Mouse (Mus musculus) kidney, postnatal 0 days (tissue): ENCODE data around the gene Nlrc5. TPM values are rescaled to one million over a fixed set of nuclear protein-coding genes. Genes with fewer than 3 reads are reported as not detected.

ENCODE experiments used
- ATAC-seq: fragments of 200-750 bp; cut with Nextera tagmentation; replicated peaks from 2 replicates; pipeline ENCODE4 v1.8.0; 2017; ENCODE audit warnings: low read depth, moderate number of reproducible peaks, moderate TSS enrichment, moderate library complexity; ENCODE audit not compliant: low FRiP score
- DNase-seq: peaks from one replicate; pipeline ENCODE4 v3.0.0-alpha.2; 2016; ENCODE audit warnings: low spot score
- H3K27ac ChIP-seq: fragments of 300-500 bp; sonication (generic); 2 replicates; pipeline ENCODE4 v1.5.1; 2014; ENCODE audit warnings: mild to moderate bottlenecking
- H3K27me3 ChIP-seq: fragments of 300-500 bp; sonication (generic); 2 replicates; pipeline ENCODE4 v1.6.1; 2014; ENCODE audit warnings: low read length, mixed read lengths; ENCODE audit not compliant: insufficient read depth
- H3K36me3 ChIP-seq: fragments of 300-500 bp; sonication (generic); 2 replicates; pipeline ENCODE4 v1.6.1; 2014; ENCODE audit warnings: low read length, mixed read lengths; ENCODE audit not compliant: insufficient read depth
- H3K4me1 ChIP-seq: fragments of 300-500 bp; sonication (generic); replicated peaks from 2 replicates; pipeline ENCODE4 v1.6.1; 2014; ENCODE audit warnings: antibody characterized with exemption, low read length, mixed read lengths; ENCODE audit not compliant: insufficient read depth
- H3K4me2 ChIP-seq: fragments of 300-500 bp; sonication (generic); 2 replicates; pipeline ENCODE4 v1.6.1; 2014; ENCODE audit warnings: mild to moderate bottlenecking, low read length, moderate library complexity, mixed read lengths
- H3K4me3 ChIP-seq: fragments of 300-500 bp; sonication (generic); replicated peaks from 2 replicates; pipeline ENCODE4 v1.5.1; 2014; ENCODE audit warnings: low read depth, low read length
- H3K9ac ChIP-seq: fragments of 300-500 bp; sonication (generic); 2 replicates; pipeline ENCODE4 v1.6.1; 2014; ENCODE audit warnings: low read depth, low read length
- H3K9me3 ChIP-seq: fragments of 300-500 bp; sonication (generic); replicated peaks from 2 replicates; pipeline ENCODE4 v1.6.1; 2016; ENCODE audit warnings: low read length, inconsistent platforms, mixed read lengths
- CTCF ChIP-seq: IDR thresholded peaks from 2 replicates; pipeline ENCODE4 v1.5.1; 2016; ENCODE audit warnings: antibody characterized with exemption, low read depth, mild to moderate bottlenecking, moderate library complexity
- WGBS: fragments of 180-500 bp; shearing (Covaris S2); extraction: QIAGEN DNeasy Blood & Tissue Kit; methylation state at CpG from one replicate; pipeline ENCODE4 v1.1.7; 2014; 5-methylcytosine and 5-hydroxymethylcytosine counted together
- polyA plus RNA-seq: library from polyadenylated mRNA; unstranded; fragments of >200 nt; fragmentation: Nextera tagmentation; extraction: Ambion mirVana; gene quantifications from 2 replicates; pipeline ENCODE4 v1.2.1, GENCODE M21; 2015

Gene Nlrc5
- polyA plus RNA-seq, 1 experiment from 2014 or later: 0.28 TPM

DNA sequence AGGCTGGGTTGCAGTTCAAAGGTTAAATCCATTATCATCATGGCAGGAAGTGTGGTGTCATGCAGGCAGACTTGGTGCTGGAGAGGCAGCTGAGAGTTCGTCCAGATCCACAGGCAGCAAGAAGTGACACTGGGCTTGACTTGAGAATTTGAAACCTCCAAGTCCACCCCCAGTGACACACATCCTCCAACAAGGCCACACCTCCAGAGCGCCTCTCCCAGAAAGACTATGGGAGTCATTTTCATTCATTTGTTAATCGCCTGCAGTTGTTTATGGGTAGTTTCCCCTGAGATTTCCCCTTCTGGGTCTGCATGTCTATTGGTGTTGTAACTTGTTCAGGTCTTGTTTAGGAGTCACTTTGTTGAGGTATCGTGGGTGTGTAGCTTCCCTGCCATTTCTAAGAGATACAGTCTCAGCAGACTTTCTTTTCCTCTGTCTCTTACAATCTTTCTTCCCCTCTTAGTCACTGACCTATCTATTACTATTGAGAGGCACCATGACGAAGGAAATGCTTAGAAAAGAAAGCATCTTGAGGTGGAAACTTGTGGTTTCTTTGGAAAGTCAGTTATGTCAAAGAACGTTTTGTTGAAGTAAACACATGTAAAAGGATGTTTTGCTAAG is 19.8 kb downstream of the Nlrc5 start:
- DNase-seq (no peak), ATAC-seq (no peak)
- Histone ChIP-seq H3K4me1 (no peaks in the 10 kb centered on the region), H3K4me3 (no peak overlapping the region), H3K36me3 (no peaks in the 10 kb centered on the region), H3K4me2 (no peak overlapping the region), H3K27ac (no peak overlapping the region), H3K9ac (no peak overlapping the region), H3K9me3 (no peaks in the 10 kb centered on the region), H3K27me3 (no peaks in the 10 kb centered on the region)
- TF ChIP-seq CTCF: no peak
- WGBS: 78% methylated on average over 6 of the region's 6 CpGs

DNA sequence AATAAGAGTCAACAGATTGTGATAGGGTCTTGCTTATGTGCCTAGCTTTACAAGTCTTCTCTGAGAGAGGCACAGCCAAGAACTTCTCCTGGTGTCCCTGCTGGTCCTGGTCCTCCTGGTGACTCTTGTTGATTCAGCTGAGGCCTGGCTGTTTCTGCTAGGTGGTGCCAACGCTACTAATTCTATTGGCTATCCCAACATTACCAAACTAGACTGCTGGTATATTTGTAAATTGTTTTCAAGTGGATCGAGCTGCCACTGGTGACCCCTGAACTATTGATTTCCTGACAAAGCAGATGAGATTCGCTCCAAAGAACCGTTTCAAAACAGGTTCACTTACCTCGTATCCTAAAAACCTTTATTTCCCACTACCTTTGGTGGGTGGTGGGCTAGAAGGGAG is 20.7 kb downstream of the Nlrc5 start:
- H3K9ac ChIP-seq: no peak overlapping the region
- 84% methylated on average over 5 of the region's 5 CpGs for whole genome bisulfite sequencing
- H3K36me3 ChIP-seq: no peaks in the 10 kb centered on the region
- H3K9me3 ChIP-seq: no peaks in the 10 kb centered on the region
- H3K4me2 ChIP-seq: no peak overlapping the region
- H3K27me3 ChIP-seq: no peaks in the 10 kb centered on the region
- H3K4me3 ChIP-seq: no peak overlapping the region
- no peak for DNase-seq
- ATAC-seq: no peak
- no peaks in the 10 kb centered on the region for H3K4me1 ChIP-seq
- H3K27ac ChIP-seq: no peak overlapping the region
- no peak for TF ChIP-seq CTCF

DNA sequence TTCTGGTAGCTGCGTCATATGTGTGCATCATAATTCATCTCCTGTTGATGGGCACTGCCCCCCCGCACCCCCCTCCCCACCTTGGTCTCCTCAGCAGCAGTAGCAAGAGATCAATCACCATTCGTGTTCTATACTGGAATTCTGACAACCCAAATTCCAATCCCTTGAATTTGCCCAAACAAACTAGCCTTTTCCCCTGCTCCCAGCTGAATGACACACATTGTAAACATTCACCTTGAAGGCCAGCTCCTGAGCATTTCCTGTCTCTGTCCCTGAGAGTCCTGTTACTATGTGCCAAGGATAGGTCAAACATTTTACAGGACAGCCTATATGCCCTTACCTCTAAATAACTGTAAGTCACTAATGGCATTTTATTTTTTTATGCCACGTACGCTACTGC is 21.9 kb downstream of the Nlrc5 start:
- H3K36me3 ChIP-seq: no peaks in the 10 kb centered on the region
- H3K9ac ChIP-seq: no peak overlapping the region
- no peak overlapping the region for H3K27ac ChIP-seq
- no peak overlapping the region for H3K4me2 ChIP-seq
- no peak overlapping the region for H3K4me3 ChIP-seq
- no peak for TF ChIP-seq CTCF
- DNase-seq (no peak), ATAC-seq (no peak)
- no peaks in the 10 kb centered on the region for H3K27me3 ChIP-seq
- H3K4me1 ChIP-seq: no peaks in the 10 kb centered on the region
- H3K9me3 ChIP-seq: no peaks in the 10 kb centered on the region
- 85% methylated on average over 5 of the region's 5 CpGs for WGBS

DNA sequence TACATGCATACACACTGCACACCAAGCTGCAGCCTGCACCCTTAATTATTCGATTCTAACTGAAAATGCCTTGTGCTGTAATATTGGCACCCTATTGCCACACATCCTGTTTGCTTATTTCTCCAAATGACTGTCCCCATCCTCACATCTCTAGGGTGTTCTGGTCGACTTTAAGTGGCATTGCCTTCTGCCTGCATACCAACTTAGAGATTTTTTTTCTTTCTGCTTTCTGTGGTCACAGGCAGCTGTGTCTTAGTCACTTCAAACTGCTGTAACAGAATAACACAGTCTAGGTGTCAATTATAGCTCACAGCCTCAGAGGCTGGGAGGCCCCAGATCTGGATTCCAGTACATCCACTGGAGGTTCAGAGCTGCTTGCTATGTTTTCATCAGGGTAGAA is 24.4 kb downstream of the Nlrc5 start:
- Histone ChIP-seq H3K36me3 (no peaks in the 10 kb centered on the region), H3K9me3 (no peaks in the 10 kb centered on the region), H3K27me3 (no peaks in the 10 kb centered on the region), H3K4me2 (no peak overlapping the region), H3K9ac (no peak overlapping the region), H3K4me1 (no peaks in the 10 kb centered on the region), H3K4me3 (no peak overlapping the region), H3K27ac (no peak overlapping the region)
- no peak for DNase-seq
- TF ChIP-seq CTCF: no peak
- no peak for ATAC-seq
- 66% methylated on average over 2 of the region's 2 CpGs for WGBS

DNA sequence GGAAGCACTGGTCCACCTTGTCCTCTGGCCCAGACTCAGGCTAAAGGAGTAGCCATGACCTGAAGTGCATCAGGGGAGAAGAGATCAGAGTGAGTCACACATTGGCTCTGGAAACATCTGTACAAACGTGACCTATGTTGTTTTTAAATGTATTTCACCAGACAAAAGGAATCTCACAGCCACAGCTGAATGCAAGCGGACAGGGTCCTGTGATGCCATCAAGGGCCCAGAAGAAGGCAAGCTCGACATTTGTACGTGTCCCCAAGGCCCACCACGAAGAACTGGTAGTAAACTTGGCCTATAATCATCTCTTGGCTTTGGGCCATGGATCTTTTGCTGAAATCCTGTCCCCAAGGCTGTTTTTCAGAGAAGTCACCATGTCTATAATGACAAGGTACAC is 35.5 kb downstream of the Nlrc5 start:
- Histone ChIP-seq H3K27me3 (no peaks in the 10 kb centered on the region), H3K9ac (no peak overlapping the region), H3K27ac (no peak overlapping the region), H3K4me3 (no peak overlapping the region), H3K4me1 (no peaks in the 10 kb centered on the region), H3K9me3 (no peaks in the 10 kb centered on the region), H3K36me3 (no peaks in the 10 kb centered on the region), H3K4me2 (no peak overlapping the region)
- 73% methylated on average over 5 of the region's 5 CpGs for WGBS
- DNase-seq (no peak), ATAC-seq (no peak)
- TF ChIP-seq CTCF: no peak

DNA sequence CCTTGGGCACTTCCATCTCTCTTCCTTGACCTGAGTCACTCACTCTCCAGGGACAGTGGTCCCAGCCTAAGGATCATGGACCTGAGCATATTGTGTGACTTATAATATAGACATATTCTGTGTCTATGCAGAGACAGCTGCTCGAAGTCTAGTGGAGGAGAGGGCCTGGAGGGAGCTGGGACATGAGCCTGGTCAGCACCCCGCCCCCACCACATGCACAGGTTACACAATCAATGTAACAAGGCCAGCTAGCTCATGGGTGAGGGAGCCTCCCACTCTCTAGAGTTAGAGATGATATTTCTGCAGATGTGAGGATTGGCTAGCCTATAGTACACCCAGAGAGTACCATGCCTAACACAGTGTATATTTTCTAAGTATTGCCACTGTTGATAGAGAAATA is 36.6 kb downstream of the Nlrc5 start:
- 77% methylated on average over 2 of the region's 2 CpGs for WGBS

DNA sequence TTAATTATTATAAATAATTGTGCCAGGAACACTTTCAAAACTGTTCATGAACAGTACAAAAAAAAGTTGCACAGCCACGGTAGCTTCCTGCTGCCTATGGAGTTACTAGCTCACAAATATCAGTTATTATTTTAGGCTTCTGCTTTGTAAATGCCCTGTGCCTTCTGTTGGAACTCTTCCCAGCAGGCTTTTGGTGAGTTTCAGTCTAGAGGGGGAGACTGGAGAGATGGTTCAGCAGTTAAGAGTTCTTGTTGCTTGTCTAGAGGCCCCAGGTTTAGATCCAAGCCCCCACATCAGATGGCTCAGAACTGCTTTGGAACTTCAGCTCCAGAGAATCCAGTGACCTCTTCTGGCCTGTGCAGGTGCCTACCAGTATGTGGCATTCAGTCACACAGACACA is 37.1 kb downstream of the Nlrc5 start:
- DNase-seq (no peak), ATAC-seq (no peak)
- H3K4me2 ChIP-seq: no peak overlapping the region
- H3K9ac ChIP-seq: no peak overlapping the region
- no peak overlapping the region for H3K4me3 ChIP-seq
- no peak for TF ChIP-seq CTCF
- H3K27me3 ChIP-seq: no peaks in the 10 kb centered on the region
- no peak overlapping the region for H3K27ac ChIP-seq
- no peaks in the 10 kb centered on the region for H3K36me3 ChIP-seq
- no peaks in the 10 kb centered on the region for H3K9me3 ChIP-seq
- H3K4me1 ChIP-seq: no peaks in the 10 kb centered on the region
- WGBS: 76% methylated on average over 1 of the region's 1 CpGs

More for the DNA sequence above, 36.6 kb downstream of the Nlrc5 start:
- Histone ChIP-seq H3K9me3 (no peaks in the 10 kb centered on the region), H3K4me3 (no peak overlapping the region), H3K4me1 (no peaks in the 10 kb centered on the region), H3K27ac (no peak overlapping the region), H3K4me2 (no peak overlapping the region), H3K9ac (no peak overlapping the region), H3K36me3 (no peaks in the 10 kb centered on the region), H3K27me3 (no peaks in the 10 kb centered on the region)
- DNase-seq (no peak), ATAC-seq (no peak)
- TF ChIP-seq CTCF: no peak
